Mouse (Mus musculus): ENCODE results near the gene Zfp651.

- TF ChIP-seq CTCF (IDR thresholded peaks at IDR 0.05) = no peak
- no peak for TF ChIP-seq EP300 (IDR thresholded peaks at IDR 0.05)
These were observed 27.2 kb downstream of the Zfp651 start for GRCm38 (mm10) chr9:121786359-121786758.
